14 mouse cellular contexts compared by ENCODE assay signal in the genomic region with DNA sequence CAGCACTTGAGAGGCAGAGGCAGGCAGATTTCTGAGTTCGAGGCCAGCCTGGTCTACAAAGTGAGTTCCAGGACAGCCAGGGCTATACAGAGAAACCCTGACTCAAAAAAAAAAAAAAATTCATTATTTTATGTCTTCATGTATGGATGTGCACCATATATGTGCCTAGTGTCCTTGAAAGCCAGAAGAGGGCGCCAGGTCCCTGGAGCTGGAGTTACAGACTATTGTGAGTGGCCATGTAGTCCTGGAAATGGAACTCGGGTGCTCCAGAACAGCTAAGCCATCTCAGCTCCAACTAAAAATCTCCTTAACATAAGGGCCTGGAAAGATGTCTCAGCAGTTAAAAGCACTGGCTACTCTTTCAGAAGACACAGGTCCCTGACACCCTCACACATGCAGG. TPM values are rescaled to one million over a fixed set of nuclear protein-coding genes. Genes with fewer than 3 reads are reported as not detected.
DNase-seq lines count a peak whose midpoint lies in the region; ATAC-seq and TF ChIP-seq lines count a peak whose summit lies in the region.
"Had no signal": no experiment of that assay in that cellular context is flagged by ENCODE, and none has a peak within 500 bp of the region (broad histone marks: within the 10 kb centered on the region; RNA-seq: fewer than 3 reads in every experiment).

No protein-coding gene starts in this region.

- peaks cover 19% of the 10 kb centered on the region for H3K4me1 ChIP-seq in liver, adult 2 months (ENCODE audit: control insufficient read depth, insufficient read depth, low read length)
- H3K4me1 ChIP-seq in liver, embryonic 11.5 days (replicated peaks; ENCODE audit: control insufficient read depth, insufficient read depth, low read length) = peaks cover 22% of the 10 kb centered on the region
- peaks cover 25% of the 10 kb centered on the region for H3K4me1 ChIP-seq in limb, embryonic 10.5 days

- TF ChIP-seq CTCF in liver, adult 2 months (IDR thresholded peaks at IDR 0.05; ENCODE audit: low read depth, low read length) = peak; percentile 49; the same call in 1 of the 2 replicates

- H3K4me3 ChIP-seq in liver, adult 2 months (ENCODE audit: insufficient read depth, low read depth, low read length) = no peak overlapping the region
- no peak overlapping the region for H3K4me3 ChIP-seq in liver, embryonic 11.5 days (ENCODE audit: low read depth, low read length)
- H3K4me3 ChIP-seq in macrophage (ENCODE audit: inconsistent target) = no peak overlapping the region
- H3K4me3 ChIP-seq in limb, embryonic 10.5 days = no peak overlapping the region

- peaks cover 3% of the 10 kb centered on the region; the same call in 1 of the 2 replicates for H3K36me3 ChIP-seq in liver, adult 2 months (ENCODE audit: control insufficient read depth, insufficient read depth, low read length)
- H3K36me3 ChIP-seq in liver, embryonic 11.5 days (ENCODE audit: control insufficient read depth, insufficient read depth, low read length) = peaks cover 7% of the 10 kb centered on the region; the same call in 1 of the 2 replicates
- no peaks in the 10 kb centered on the region; the same call in 1 of the 2 replicates for H3K36me3 ChIP-seq in macrophage (ENCODE audit: inconsistent target)
- H3K36me3 ChIP-seq in limb, embryonic 10.5 days = peaks cover 12% of the 10 kb centered on the region

- no peak for ATAC-seq in liver, embryonic 11.5 days (replicated peaks; ENCODE audit: low FRiP score)

- H3K4me2 ChIP-seq in liver, embryonic 11.5 days = no peak overlapping the region

- H3K27ac ChIP-seq in liver, adult 2 months (replicated peaks; ENCODE audit: insufficient read depth, low read depth, low read length) = no peak overlapping the region
- H3K27ac ChIP-seq in liver, embryonic 11.5 days (ENCODE audit: low read depth, low read length) = no peak overlapping the region; the same call in 1 of the 2 replicates
- H3K27ac ChIP-seq in macrophage = peak overlapping the region; percentile 96
- H3K27ac ChIP-seq in limb, embryonic 10.5 days = no peak overlapping the region

- H3K79me2 ChIP-seq in liver, adult 2 months (ENCODE audit: control insufficient read depth, insufficient read depth, low read length) = peaks cover 27% of the 10 kb centered on the region
- peaks cover 30% of the 10 kb centered on the region for H3K79me2 ChIP-seq in macrophage (ENCODE audit: inconsistent target)

- DNase-seq in cerebellum, adult 9-10 months = peak; percentile 39
- no peak for DNase-seq in cerebellum, adult 11 months
- peak; percentile 53 for DNase-seq in liver, adult 2 months (ENCODE audit: extremely low read depth, low read depth, low spot score)
- no peak for DNase-seq in liver, embryonic 11.5 days (ENCODE audit: low spot score)
- peak; percentile 53 for DNase-seq in NIH3T3 (ENCODE audit: low read depth)
- no peak for DNase-seq in heart, postnatal 25 days (ENCODE audit: low spot score)
- no peak for DNase-seq in limb, embryonic 10.5 days (ENCODE audit: low spot score)
- DNase-seq: embryo, embryonic 11 days; gastrocnemius, postnatal 25 days; heart, postnatal 4 days had no signal

- no peaks in the 10 kb centered on the region for H3K27me3 ChIP-seq in liver, adult 2 months (ENCODE audit: control insufficient read depth, insufficient read depth, low read length)
- H3K27me3 ChIP-seq in liver, embryonic 11.5 days (replicated peaks; ENCODE audit: control insufficient read depth, insufficient read depth, low read length) = no peaks in the 10 kb centered on the region
- no peaks in the 10 kb centered on the region for H3K27me3 ChIP-seq in limb, embryonic 10.5 days (ENCODE audit: low read depth, poor library complexity, severe bottlenecking)

- intact Hi-C loops in heart, postnatal 25 days (cut with DNase I) = loop anchor here (2.0 kb wide), 1 partner anchor 126 kb away; no protein-coding TSS in a partner anchor

- WGBS in liver, adult 2 months = 59% methylated on average over 3 of the region's 3 CpGs
- 65% methylated on average over 3 of the region's 3 CpGs for WGBS in liver, embryonic 11.5 days
- WGBS in macrophage (ENCODE audit: missing documents) = 92% methylated on average over 3 of the region's 3 CpGs
- 66% methylated on average over 3 of the region's 3 CpGs for WGBS in limb, embryonic 10.5 days

- H3K9ac ChIP-seq in liver, adult 2 months (ENCODE audit: low read depth, low read length) = no peak overlapping the region
- no peak overlapping the region for H3K9ac ChIP-seq in liver, embryonic 11.5 days (ENCODE audit: low read depth, low read length)

- no peaks in the 10 kb centered on the region for H3K9me3 ChIP-seq in liver, embryonic 11.5 days (ENCODE audit: control insufficient read depth, low read length)
- no peaks in the 10 kb centered on the region for H3K9me3 ChIP-seq in limb, embryonic 10.5 days (replicated peaks)
- H3K9me3 ChIP-seq: forebrain, embryonic 10.5 days had no signal

- TF ChIP-seq POLR2A in liver, adult 2 months (IDR thresholded peaks at IDR 0.05; ENCODE audit: extremely low read depth, insufficient read depth, low read length) = no peak

RNA-seq across cellular contexts. Expression of gene Clptm1, which starts 1.9 kb away (rescaled TPM):
- total RNA-seq in liver, adult 2 months (2014; rRNA removed) = 49.8 and 77.8 TPM in 2 replicates
- 67.3 and 79.9 TPM in 2 replicates for polyA plus RNA-seq in liver, adult 2 months (2012; rRNA removed)
- polyA plus RNA-seq in liver, embryonic 11.5 days (2014; fragmentation: Nextera tagmentation; extraction: Ambion mirVana) = 89.9 and 94.9 TPM in 2 replicates
- total RNA-seq in macrophage (2018; cell fraction: chromatin; rRNA removed) = 10 to 100 TPM; 18.3 to 69.4 (median 43.8) TPM
- 100 to 1,000 TPM in 19 of 26 experiments, 10 to 100 TPM in 7; 75.5 to 147 (median 110) TPM for total RNA-seq in macrophage (2018; cell fraction: cytosol; rRNA removed)
- 100 to 1,000 TPM in 10 of 26 experiments, 10 to 100 TPM in 16; 49.4 to 161 (median 93.3) TPM for total RNA-seq in macrophage (2018; cell fraction: nucleus; rRNA removed)
- 90.5 to 113 TPM (median 108 TPM) in 3 replicates for polyA plus RNA-seq in macrophage (2018)
- 10 to 100 TPM; 65.6 to 72.3 TPM for total RNA-seq in heart, postnatal 25 days (2021)
- polyA plus RNA-seq in limb, embryonic 10.5 days (2016; fragmentation: Nextera tagmentation; extraction: Ambion mirVana) = 84.5 and 86.3 TPM in 2 replicates

RNA-seq across cellular contexts. Expression of gene Apoc2, which starts 11.0 kb away (rescaled TPM):
- 283 and 389 TPM in 2 replicates for total RNA-seq in liver, adult 2 months (2014; rRNA removed)
- 221 and 425 TPM in 2 replicates for polyA plus RNA-seq in liver, adult 2 months (2012; rRNA removed)
- 235 and 244 TPM in 2 replicates for polyA plus RNA-seq in liver, embryonic 11.5 days (2014; fragmentation: Nextera tagmentation; extraction: Ambion mirVana)
- 1 to 10 TPM in 11 of 26 experiments, not detected in 15; 1.3 to 3.4 (median 2.2) TPM for total RNA-seq in macrophage (2018; cell fraction: chromatin; rRNA removed)
- 10 to 100 TPM; 21.6 to 44.6 (median 31.8) TPM for total RNA-seq in macrophage (2018; cell fraction: cytosol; rRNA removed)
- total RNA-seq in macrophage (2018; cell fraction: nucleus; rRNA removed) = 10 to 100 TPM in 4 of 26 experiments, 1 to 10 TPM in 22; 2.1 to 15.0 (median 5.5) TPM
- 31.8 to 82.7 TPM (median 33.3 TPM) in 3 replicates for polyA plus RNA-seq in macrophage (2018)
- total RNA-seq in heart, postnatal 25 days (2021) = not detected
- polyA plus RNA-seq in limb, embryonic 10.5 days (2016; fragmentation: Nextera tagmentation; extraction: Ambion mirVana) = 0.28 TPM in 1 of 2 replicates, not detected in the other
- total RNA-seq: gastrocnemius, postnatal 25 days; left cerebral cortex, postnatal 14 days had no signal
- polyA plus RNA-seq: forebrain, embryonic 10.5 days had no signal

RNA-seq across cellular contexts. Expression of gene Gm44805, which starts 14.5 kb away (rescaled TPM):
- total RNA-seq in liver, adult 2 months (2014; rRNA removed) = 38.2 and 45.8 TPM in 2 replicates
- polyA plus RNA-seq in liver, adult 2 months (2012; rRNA removed) = 86.3 and 159 TPM in 2 replicates
- not detected in 2 replicates for polyA plus RNA-seq in liver, embryonic 11.5 days (2014; fragmentation: Nextera tagmentation; extraction: Ambion mirVana)
- 1 to 10 TPM in 1 of 26 experiments, not detected in 25; 2.2 TPM for total RNA-seq in macrophage (2018; cell fraction: chromatin; rRNA removed)
- 1 to 10 TPM in 1 of 26 experiments, under 1 TPM in 1, not detected in 24; 0.49 to 1.2 TPM for total RNA-seq in macrophage (2018; cell fraction: cytosol; rRNA removed)
- total RNA-seq in macrophage (2018; cell fraction: nucleus; rRNA removed) = not detected
- not detected in 3 replicates for polyA plus RNA-seq in macrophage (2018)
- not detected for total RNA-seq in heart, postnatal 25 days (2021)
- polyA plus RNA-seq in limb, embryonic 10.5 days (2016; fragmentation: Nextera tagmentation; extraction: Ambion mirVana) = not detected in 2 replicates
- total RNA-seq: gastrocnemius, postnatal 25 days; heart, postnatal 4 days; left cerebral cortex, postnatal 14 days had no signal
- polyA plus RNA-seq: forebrain, embryonic 10.5 days; lung, embryonic 16.5 days had no signal

RNA-seq across cellular contexts. Expression of gene Apoc4, which starts 14.5 kb away (rescaled TPM):
- 2,758 and 2,845 TPM in 2 replicates for total RNA-seq in liver, adult 2 months (2014; rRNA removed)
- 3,664 and 4,159 TPM in 2 replicates for polyA plus RNA-seq in liver, adult 2 months (2012; rRNA removed)
- polyA plus RNA-seq in liver, embryonic 11.5 days (2014; fragmentation: Nextera tagmentation; extraction: Ambion mirVana) = 4.8 and 5.4 TPM in 2 replicates
- total RNA-seq in macrophage (2018; cell fraction: chromatin; rRNA removed) = under 1 TPM in 1 of 26 experiments, not detected in 25; 0.33 TPM
- total RNA-seq in macrophage (2018; cell fraction: cytosol; rRNA removed) = 1 to 10 TPM in 1 of 26 experiments, under 1 TPM in 19, not detected in 6; 0.27 to 1.0 (median 0.52) TPM
- not detected for total RNA-seq in macrophage (2018; cell fraction: nucleus; rRNA removed)
- polyA plus RNA-seq in macrophage (2018) = 1.1 TPM in 1 of 3 replicates, not detected in the others
- total RNA-seq in heart, postnatal 25 days (2021) = not detected
- polyA plus RNA-seq in limb, embryonic 10.5 days (2016; fragmentation: Nextera tagmentation; extraction: Ambion mirVana) = 0.06 TPM in 1 of 2 replicates, not detected in the other
- total RNA-seq: gastrocnemius, postnatal 25 days; heart, postnatal 4 days; left cerebral cortex, postnatal 14 days had no signal
- polyA plus RNA-seq: forebrain, embryonic 10.5 days had no signal

RNA-seq across cellular contexts. Expression of gene Apoc1, which starts 25.7 kb away (rescaled TPM):
- 7,017 and 7,765 TPM in 2 replicates for total RNA-seq in liver, adult 2 months (2014; rRNA removed)
- 5,801 and 8,240 TPM in 2 replicates for polyA plus RNA-seq in liver, adult 2 months (2012; rRNA removed)
- polyA plus RNA-seq in liver, embryonic 11.5 days (2014; fragmentation: Nextera tagmentation; extraction: Ambion mirVana) = 173 and 199 TPM in 2 replicates
- total RNA-seq in macrophage (2018; cell fraction: chromatin; rRNA removed) = 1 to 10 TPM in 1 of 26 experiments, not detected in 25; 2.8 TPM
- total RNA-seq in macrophage (2018; cell fraction: cytosol; rRNA removed) = 1 to 10 TPM in 25 of 26 experiments, under 1 TPM in 1; 0.93 to 9.2 (median 2.6) TPM
- total RNA-seq in macrophage (2018; cell fraction: nucleus; rRNA removed) = 1 to 10 TPM in 8 of 26 experiments, not detected in 18; 1.8 to 6.1 (median 2.3) TPM
- polyA plus RNA-seq in macrophage (2018) = 4.3 to 4.7 TPM (median 4.4 TPM) in 3 replicates
- 1 to 10 TPM; 1.4 to 2.2 TPM for total RNA-seq in heart, postnatal 25 days (2021)
- polyA plus RNA-seq in limb, embryonic 10.5 days (2016; fragmentation: Nextera tagmentation; extraction: Ambion mirVana) = 3.0 and 4.8 TPM in 2 replicates

Comparison
In these comparisons a context has a peak if more than half of its experiments do, and no peak if none do; other contexts are left out.
1. DNase-seq: peak in cerebellum, adult 9-10 months (single experiment), liver, adult 2 months (single experiment) and NIH3T3 (single experiment); none in cerebellum, adult 11 months (single experiment), liver, embryonic 11.5 days (single experiment), heart, postnatal 25 days (single experiment) and limb, embryonic 10.5 days (single experiment).
2. RNA of gene Gm44805, which starts 14.5 kb away (polyA plus RNA-seq): 86.3 to 159 TPM in liver, adult 2 months; not detected in liver, embryonic 11.5 days, not detected in macrophage and not detected in limb, embryonic 10.5 days; every median in the first group is over 10 times any median in the second.
3. RNA of gene Apoc2, which starts 11.0 kb away (polyA plus RNA-seq): 235 to 244 TPM in liver, embryonic 11.5 days, 221 to 425 TPM in liver, adult 2 months and 31.8 to 82.7 TPM in macrophage; 0.28 TPM in limb, embryonic 10.5 days; every median in the first group is over 10 times any median in the second.